Mouse (Mus musculus) neural tube, embryonic 13.5 days (tissue): ENCODE measurements around the gene Meig1. TPM values are rescaled to one million over a fixed set of nuclear protein-coding genes. Genes with fewer than 3 reads are reported as not detected.
A peak's percentile ranks its signal among the peaks of the same experiment; 100 is the strongest.
"Not testable (repeated sequence)": the region's sequence is repeated elsewhere in the genome, so short reads cannot be mapped to it uniquely, and the experiment has no call there.

Source experiments
- ATAC-seq: fragments of 200-750 bp; cut with Nextera tagmentation; 2 replicates; pipeline ENCODE4 v1.8.0; 2017; ENCODE audit warnings: low read depth, mild to moderate bottlenecking, moderate TSS enrichment, moderate library complexity
- H3K27ac ChIP-seq: fragments of 300-500 bp; sonication (generic); replicated peaks from 2 replicates; pipeline ENCODE4 v1.5.1; 2015; ENCODE audit warnings: moderate library complexity, mild to moderate bottlenecking, inconsistent platforms
- H3K27me3 ChIP-seq: fragments of 300-500 bp; sonication (generic); 2 replicates; pipeline ENCODE4 v1.6.1; 2015; ENCODE audit warnings: mild to moderate bottlenecking, inconsistent platforms
- H3K36me3 ChIP-seq: fragments of 300-500 bp; sonication (generic); 2 replicates; pipeline ENCODE4 v1.6.1; 2015; ENCODE audit warnings: mild to moderate bottlenecking, inconsistent platforms
- H3K4me1 ChIP-seq: fragments of 300-500 bp; sonication (generic); replicated peaks from 2 replicates; pipeline ENCODE4 v1.6.1; 2015; ENCODE audit warnings: inconsistent platforms
- H3K4me2 ChIP-seq: fragments of 300-500 bp; sonication (generic); 2 replicates; pipeline ENCODE4 v1.6.1; 2015; ENCODE audit warnings: inconsistent platforms, mild to moderate bottlenecking, moderate library complexity
- H3K4me3 ChIP-seq: fragments of 300-500 bp; sonication (generic); 2 replicates; pipeline ENCODE4 v1.5.1; 2015; ENCODE audit warnings: mild to moderate bottlenecking, inconsistent platforms
- H3K9ac ChIP-seq: fragments of 300-500 bp; sonication (generic); 2 replicates; pipeline ENCODE4 v1.6.1; 2015; ENCODE audit warnings: moderate library complexity, mild to moderate bottlenecking, inconsistent platforms
- H3K9me3 ChIP-seq: fragments of 300-500 bp; sonication (generic); 2 replicates; pipeline ENCODE4 v1.6.1; 2016; ENCODE audit warnings: inconsistent platforms
- WGBS: fragments of 180-500 bp; shearing (Covaris S2); methylation state at CpG from one replicate; pipeline ENCODE4 v1.1.7; 2015; 5-methylcytosine and 5-hydroxymethylcytosine counted together
- polyA plus RNA-seq: library from polyadenylated mRNA; unstranded; fragments of >200 nt; fragmentation: Nextera tagmentation; extraction: Ambion mirVana; gene quantifications from 2 replicates; pipeline ENCODE4 v1.2.1, GENCODE M21; 2015

Meig1 gene
- polyA plus RNA-seq, 1 experiment from 2014 or later, result 2.2 TPM

DNA sequence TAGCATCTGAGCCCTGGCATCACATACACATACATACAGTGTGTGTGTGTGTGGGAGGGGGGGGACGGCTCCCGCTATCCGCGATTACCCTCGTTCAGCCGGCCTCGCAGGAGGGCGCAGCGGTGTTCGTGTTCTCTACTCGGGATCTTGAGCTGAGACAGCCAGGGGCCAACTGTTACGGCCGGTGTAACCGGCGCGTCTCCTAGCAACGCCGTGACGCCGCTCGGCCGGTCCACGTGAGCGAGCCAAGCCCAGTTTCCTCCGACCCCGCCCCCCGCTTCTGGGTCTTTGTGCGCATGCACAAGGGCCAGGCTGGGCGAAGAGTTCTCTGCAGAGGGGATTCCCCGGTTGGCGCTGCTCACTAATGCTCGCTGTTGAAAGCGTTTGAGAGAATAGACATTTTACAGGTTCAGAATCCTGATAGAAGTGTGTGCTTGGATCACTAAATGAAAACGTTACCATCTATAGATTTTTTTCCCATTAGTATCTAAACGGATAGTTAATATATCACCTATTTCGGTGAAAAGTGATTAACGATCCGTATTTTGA is 3.5 kb downstream of the Meig1 start:
- no peak overlapping the region for H3K27ac ChIP-seq

DNA sequence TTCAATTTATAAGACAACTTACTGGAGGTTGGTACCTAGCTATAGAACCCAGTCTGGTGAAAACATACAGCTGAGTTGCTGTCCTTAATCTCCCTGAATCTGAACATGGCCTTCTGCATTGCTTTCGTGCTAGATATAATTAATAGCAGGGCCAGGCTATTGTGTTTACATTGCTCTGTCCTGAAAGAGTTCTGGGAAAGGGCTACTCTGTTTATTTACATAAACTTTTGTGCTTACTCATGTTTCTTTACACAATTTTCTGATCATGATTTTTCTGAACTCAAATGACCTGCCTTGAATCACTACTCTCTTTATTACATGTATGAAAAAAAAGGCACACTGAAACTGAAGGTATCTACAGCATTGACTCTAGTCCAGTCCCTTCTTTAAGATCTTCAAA is 6.8 kb downstream of the Meig1 start:
- Histone ChIP-seq H3K27ac (no peak overlapping the region), H3K9me3 (no peaks in the 10 kb centered on the region), H3K9ac (no peak overlapping the region), H3K27me3 (peaks cover 32% of the 10 kb centered on the region), H3K4me3 (no peak overlapping the region), H3K4me2 (no peak overlapping the region), H3K36me3 (no peaks in the 10 kb centered on the region), H3K4me1 (peaks cover 15% of the 10 kb centered on the region)
- 62% methylated on average over 1 of the region's 1 CpGs for WGBS
- no peak for ATAC-seq

More for the DNA sequence above, 3.5 kb downstream of the Meig1 start:
- Histone ChIP-seq H3K36me3 (no peaks in the 10 kb centered on the region), H3K9ac (peak overlapping the region; percentile 67), H3K4me1 (peaks cover 22% of the 10 kb centered on the region), H3K9me3 (no peaks in the 10 kb centered on the region), H3K27me3 (peaks cover 32% of the 10 kb centered on the region), H3K4me2 (peak overlapping the region; percentile 69), H3K4me3 (peak overlapping the region; percentile 57)
- 2% methylated on average over 38 of the region's 38 CpGs for WGBS
- ATAC-seq, result peak; percentile 92

DNA sequence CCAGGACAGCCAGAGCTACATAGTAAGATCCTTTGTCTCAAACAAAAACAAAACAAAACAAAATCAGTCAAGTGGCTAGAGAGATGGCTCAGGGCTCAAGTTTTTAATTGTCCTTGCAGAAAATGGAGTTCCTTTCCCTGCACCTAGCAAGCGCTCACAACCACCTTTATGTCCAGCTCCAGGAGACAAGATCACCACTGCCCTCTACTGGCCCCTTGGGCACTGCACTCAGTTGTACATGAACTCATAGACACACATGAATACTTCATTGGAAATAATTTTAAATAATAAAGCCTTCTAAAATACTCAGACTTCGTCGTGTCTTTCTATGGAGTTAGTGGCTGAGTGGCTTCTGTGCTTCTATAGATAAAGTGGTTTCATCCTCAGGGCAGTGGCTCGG is 8.2 kb downstream of the Meig1 start:
- 33% methylated on average over 4 of the region's 4 CpGs for WGBS
- Histone ChIP-seq H3K27ac (no peak overlapping the region), H3K4me3 (no peak overlapping the region), H3K27me3 (peaks cover 32% of the 10 kb centered on the region), H3K9ac (no peak overlapping the region), H3K4me2 (no peak overlapping the region), H3K36me3 (no peaks in the 10 kb centered on the region), H3K4me1 (peaks cover 7% of the 10 kb centered on the region), H3K9me3 (no peaks in the 10 kb centered on the region)
- no peak for ATAC-seq

DNA sequence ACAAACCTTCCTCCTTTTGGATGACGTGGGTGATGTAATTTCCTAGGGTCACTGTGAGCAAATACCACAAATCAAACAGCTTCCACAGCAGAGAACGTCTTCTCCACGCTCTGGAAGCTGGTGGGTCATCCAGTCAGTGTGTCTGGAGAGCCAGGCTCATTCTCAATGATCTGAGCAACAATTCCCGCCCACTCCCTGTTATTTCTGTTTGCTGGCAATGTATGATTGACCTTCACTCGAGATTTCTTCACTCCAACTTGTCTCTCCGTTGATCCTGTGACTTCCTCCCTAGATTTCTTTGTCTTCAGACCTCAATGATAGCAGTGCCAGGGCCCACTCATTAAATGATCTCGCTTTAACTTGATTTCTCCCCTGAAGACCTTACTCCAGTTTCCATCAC is 14.7 kb downstream of the Meig1 start:
- no peak overlapping the region for H3K4me2 ChIP-seq
- no peaks in the 10 kb centered on the region for H3K9me3 ChIP-seq
- H3K36me3 ChIP-seq, result no peaks in the 10 kb centered on the region
- no peak overlapping the region for H3K9ac ChIP-seq
- 79% methylated on average over 7 of the region's 7 CpGs for WGBS
- no peak overlapping the region for H3K4me3 ChIP-seq
- no peaks in the 10 kb centered on the region for H3K27me3 ChIP-seq
- no peak overlapping the region for H3K27ac ChIP-seq
- H3K4me1 ChIP-seq, result no peaks in the 10 kb centered on the region
- no peak for ATAC-seq

DNA sequence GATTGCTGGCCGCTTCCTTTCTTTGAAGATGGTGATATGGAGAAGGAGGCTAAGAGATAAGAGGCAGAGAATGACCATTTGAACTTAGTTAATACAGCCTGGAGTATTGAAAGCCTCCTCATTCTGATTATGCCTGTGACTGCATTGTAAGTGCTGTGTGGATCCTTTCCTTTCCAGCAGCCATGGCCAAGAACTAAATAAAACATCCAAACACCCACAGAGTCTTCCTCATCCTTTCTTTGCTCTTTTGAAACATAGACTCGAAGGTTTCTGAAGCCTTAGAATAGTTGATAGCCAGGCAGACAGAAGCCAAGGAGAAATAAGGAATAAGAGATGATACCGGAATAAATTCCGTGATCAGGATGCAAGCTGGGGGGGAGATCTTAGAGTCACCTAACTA is 16.5 kb downstream of the Meig1 start:
- Histone ChIP-seq H3K36me3 (no peaks in the 10 kb centered on the region), H3K27ac (no peak overlapping the region), H3K27me3 (no peaks in the 10 kb centered on the region), H3K4me1 (no peaks in the 10 kb centered on the region), H3K4me3 (no peak overlapping the region), H3K4me2 (no peak overlapping the region), H3K9me3 (no peaks in the 10 kb centered on the region), H3K9ac (no peak overlapping the region)
- no peak for ATAC-seq
- WGBS, result 84% methylated on average over 4 of the region's 4 CpGs

DNA sequence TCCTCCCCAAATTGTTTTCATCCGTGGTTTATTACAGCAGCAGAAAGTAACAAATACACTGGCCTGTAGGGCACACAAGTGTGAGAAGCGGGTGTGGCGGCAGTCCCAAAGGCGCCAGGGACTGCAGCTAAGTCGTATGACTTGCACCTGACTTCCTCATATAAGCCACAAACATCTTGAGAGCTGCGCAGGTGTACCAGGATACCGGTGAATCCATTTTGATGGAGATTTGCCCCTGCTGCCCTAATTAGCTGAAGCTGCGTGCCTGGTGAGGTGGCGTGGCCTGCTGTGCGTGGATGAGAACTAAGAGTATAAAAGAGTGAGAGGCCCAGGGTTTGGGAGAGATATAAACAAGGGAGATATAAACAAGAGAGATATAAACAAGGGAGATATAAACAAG is 25.3 kb downstream of the Meig1 start, which contains the start of gene Olah:
Olah (minus strand) TSS at position 101 of the 400 bp plus-strand sequence.
- not testable (repeated sequence) for H3K27ac ChIP-seq, ATAC-seq, H3K4me2 ChIP-seq, H3K4me3 ChIP-seq, H3K36me3 ChIP-seq, H3K9ac ChIP-seq, H3K4me1 ChIP-seq, H3K27me3 ChIP-seq, H3K9me3 ChIP-seq
- WGBS, result 76% methylated on average over 10 of the region's 10 CpGs

DNA sequence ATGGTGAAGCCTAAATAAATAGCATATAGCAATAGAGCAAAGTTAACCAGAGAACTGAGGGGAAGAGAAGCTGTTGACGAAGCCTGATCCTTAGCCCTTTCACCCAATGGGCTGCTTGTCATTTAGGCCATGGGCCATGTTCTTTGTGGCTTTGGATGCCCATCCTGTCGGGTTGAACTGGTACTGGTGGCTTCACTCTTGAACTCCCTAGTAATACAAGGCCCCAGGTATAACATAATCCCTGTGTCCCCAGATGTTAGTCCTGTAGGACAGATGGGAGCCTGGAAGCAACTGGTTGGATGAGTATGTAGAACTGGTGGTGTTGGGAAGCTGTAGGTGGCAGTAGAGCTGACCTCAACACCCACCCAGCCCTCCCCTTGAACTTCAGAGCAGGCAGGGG is 30.5 kb downstream of the Meig1 start:
- Histone ChIP-seq H3K9me3 (no peaks in the 10 kb centered on the region), H3K27ac (no peak overlapping the region), H3K27me3 (no peaks in the 10 kb centered on the region), H3K4me1 (no peaks in the 10 kb centered on the region), H3K4me3 (no peak overlapping the region), H3K9ac (no peak overlapping the region), H3K36me3 (no peaks in the 10 kb centered on the region), H3K4me2 (no peak overlapping the region)
- WGBS, result 83% methylated on average over 2 of the region's 2 CpGs
- no peak for ATAC-seq

DNA sequence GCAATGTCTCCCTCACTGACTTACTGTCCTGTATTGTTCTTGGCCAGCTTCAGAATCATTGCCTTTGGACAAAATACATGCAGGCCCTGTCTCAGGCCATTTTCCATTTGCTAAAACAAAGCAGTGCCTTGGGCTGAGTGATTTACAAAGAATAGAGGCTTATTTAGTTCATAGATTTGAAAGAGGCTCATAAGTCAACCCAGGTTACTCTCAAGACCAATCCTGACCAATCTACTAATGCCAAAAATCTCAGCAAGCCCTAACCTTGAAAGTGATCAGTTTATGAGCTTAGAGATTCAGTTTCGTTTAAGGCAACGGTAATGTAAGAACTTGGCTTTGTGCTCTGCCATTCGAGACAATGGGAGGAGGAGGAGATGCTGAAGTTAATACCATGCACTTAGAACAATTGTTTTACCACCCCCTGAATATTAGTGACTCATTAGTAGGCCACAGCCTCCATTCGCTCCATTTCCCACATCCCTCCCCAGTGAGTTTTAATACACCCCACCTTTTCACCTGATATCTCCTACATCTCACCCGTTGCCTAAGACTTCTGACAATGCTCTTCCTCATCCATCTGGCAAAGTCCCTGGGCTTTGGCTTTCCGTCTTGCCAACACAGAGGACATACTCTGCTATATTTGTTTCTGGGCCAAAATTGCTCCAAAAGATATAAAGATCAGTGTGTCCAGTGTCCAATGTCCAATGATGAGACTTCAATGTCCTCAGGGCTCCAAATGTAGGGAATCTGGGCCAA is 35.2 kb downstream of the Meig1 start:
- Histone ChIP-seq H3K4me3 (no peak overlapping the region), H3K4me2 (no peak overlapping the region), H3K27ac (no peak overlapping the region), H3K36me3 (no peaks in the 10 kb centered on the region), H3K27me3 (no peaks in the 10 kb centered on the region), H3K9me3 (no peaks in the 10 kb centered on the region), H3K4me1 (no peaks in the 10 kb centered on the region), H3K9ac (no peak overlapping the region)
- ATAC-seq, result no peak
- WGBS, result 80% methylated on average over 6 of the region's 6 CpGs

DNA sequence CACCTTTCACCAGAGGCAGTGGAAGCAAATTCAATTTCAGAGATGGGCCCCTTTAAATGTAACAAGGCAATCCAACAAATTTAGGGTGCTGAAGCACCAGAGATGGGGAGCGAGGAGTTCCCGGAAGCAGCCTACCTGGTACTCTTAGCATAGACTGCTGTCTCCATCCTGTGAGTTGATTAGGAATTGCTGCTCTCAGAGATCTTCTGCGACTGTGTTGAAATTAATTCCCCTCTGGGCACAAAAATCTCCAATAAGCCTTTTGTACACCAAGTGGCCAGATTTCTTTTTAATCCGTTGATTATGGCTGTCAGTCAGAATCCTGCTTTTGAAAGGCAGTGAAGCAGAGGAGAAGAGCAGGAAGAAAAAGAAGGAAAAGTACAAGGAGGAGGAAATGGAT is 57.3 kb downstream of the Meig1 start:
- 77% methylated on average over 4 of the region's 4 CpGs for WGBS
- no peaks in the 10 kb centered on the region for H3K9me3 ChIP-seq
- no peaks in the 10 kb centered on the region for H3K36me3 ChIP-seq
- no peak overlapping the region for H3K4me3 ChIP-seq
- no peaks in the 10 kb centered on the region for H3K4me1 ChIP-seq
- no peak overlapping the region for H3K27ac ChIP-seq
- ATAC-seq, result no peak
- H3K27me3 ChIP-seq, result no peaks in the 10 kb centered on the region
- H3K9ac ChIP-seq, result no peak overlapping the region
- H3K4me2 ChIP-seq, result no peak overlapping the region

DNA sequence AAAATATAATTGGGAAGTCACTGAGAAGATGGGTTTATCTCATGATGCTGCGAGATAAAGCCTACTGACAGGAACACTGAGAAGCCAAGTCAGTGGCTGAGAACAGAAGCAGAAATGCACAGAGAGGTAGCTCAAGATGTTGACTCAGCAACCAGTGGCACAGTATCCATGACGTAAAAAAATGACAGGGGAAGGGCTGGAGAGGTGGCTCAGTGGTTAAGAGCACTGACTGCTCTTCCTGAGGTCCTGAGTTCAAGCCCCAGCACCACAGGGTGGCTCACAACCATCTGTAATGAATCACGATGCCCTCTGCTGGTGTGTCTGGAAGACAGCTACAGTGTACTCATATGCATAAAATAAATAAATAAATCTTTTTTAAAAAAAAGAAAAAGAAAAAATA is 61.4 kb downstream of the Meig1 start:
- no peaks in the 10 kb centered on the region for H3K4me1 ChIP-seq
- H3K9ac ChIP-seq, result no peak overlapping the region
- H3K36me3 ChIP-seq, result no peaks in the 10 kb centered on the region
- ATAC-seq, result no peak
- H3K9me3 ChIP-seq, result no peaks in the 10 kb centered on the region
- WGBS, result 83% methylated on average over 3 of the region's 3 CpGs
- no peak overlapping the region for H3K4me2 ChIP-seq
- H3K27me3 ChIP-seq, result no peaks in the 10 kb centered on the region
- no peak overlapping the region for H3K27ac ChIP-seq
- H3K4me3 ChIP-seq, result no peak overlapping the region
